Mouse (Mus musculus) myocyte (in vitro differentiated cells): ENCODE results near the gene Ppard.

Source experiments
- CEBPB ChIP-seq: IDR thresholded peaks from 2 replicates; pipeline ENCODE4 v1.6.1; 2011; ENCODE audit warnings: mild to moderate bottlenecking, moderate library complexity; ENCODE audit not compliant: poor library complexity, insufficient read depth, severe bottlenecking
- E2F4 ChIP-seq: IDR thresholded peaks from one replicate; pipeline ENCODE4 v1.6.1; 2011; ENCODE audit warnings: mild to moderate bottlenecking, control low read depth, moderate library complexity; ENCODE audit not compliant: insufficient read depth
- MAX ChIP-seq: IDR thresholded peaks from one replicate; pipeline ENCODE4 v1.6.1; 2011; ENCODE audit warnings: low read depth, mild to moderate bottlenecking, control low read depth
- MYOG ChIP-seq, 3 experiments: IDR thresholded peaks; one replicate each; pipeline ENCODE4 v1.6.1; 2011; ENCODE audit warnings: control low read depth in 2 of 3, low read depth in 2 of 3, mild to moderate bottlenecking in 2 of 3; ENCODE audit not compliant: insufficient read length in 2 of 3, control insufficient read depth in 1 of 3, insufficient read depth in 1 of 3
- POLR2A ChIP-seq: IDR thresholded peaks from one replicate; pipeline ENCODE4 v1.6.1; 2011; ENCODE audit warnings: low read depth, mild to moderate bottlenecking, control low read depth, moderate library complexity; ENCODE audit not compliant: insufficient read length
- SRF ChIP-seq: IDR thresholded peaks from one replicate; pipeline ENCODE4 v1.6.1; 2011; ENCODE audit warnings: low read depth; ENCODE audit not compliant: control insufficient read depth, insufficient read length
- TCF12 ChIP-seq: IDR thresholded peaks from one replicate; pipeline ENCODE4 v1.6.1; 2011; ENCODE audit warnings: mild to moderate bottlenecking, control low read depth; ENCODE audit not compliant: poor library complexity, insufficient read depth, severe bottlenecking
- TCF3 ChIP-seq: IDR thresholded peaks from one replicate; pipeline ENCODE4 v1.6.1; 2011; ENCODE audit warnings: low read depth, control low read depth; ENCODE audit not compliant: insufficient read length
- USF1 ChIP-seq: IDR thresholded peaks from one replicate; pipeline ENCODE4 v1.6.1; 2011; ENCODE audit warnings: low read depth, mild to moderate bottlenecking, control low read depth, moderate library complexity

GRCm38 (mm10) chr17:28272837-28273236 lies 40.3 kb downstream of the Ppard start:
- no peak for TF ChIP-seq E2F4
- no peak for TF ChIP-seq POLR2A
- no peak for TF ChIP-seq TCF12
- TF ChIP-seq USF1, result no peak
- TF ChIP-seq SRF, result no peak
- no peak for TF ChIP-seq CEBPB
- TF ChIP-seq MYOG (IDR thresholded peaks at IDR 0.05; ENCODE audit: control insufficient read depth in 1 of 3, insufficient read depth in 1 of 3, insufficient read length in 2 of 3, low read depth in 2 of 3), result no peak
- TF ChIP-seq TCF3, result no peak
- no peak for TF ChIP-seq MAX
